Comparison of ENCODE assay signal across 17 mouse cellular contexts in genomic region chr5:23762531-23762930, GRCm38 (mm10).
"Had no signal": no experiment of that assay in that cellular context is flagged by ENCODE, and none has a peak within 500 bp of the region (broad histone marks: within the 10 kb centered on the region; RNA-seq: fewer than 3 reads in every experiment).

No protein-coding gene starts in this region.

- DNase-seq: retina, postnatal 1 day; right cerebral cortex, adult 18-20 months; right cerebral cortex, postnatal 14 days; right cerebral cortex, postnatal 25 days; right cerebral cortex, postnatal 4 days; spleen, adult 18-20 months; thymus, adult 18-20 months; thymus, adult 2 months; thymus, postnatal 14 days; thymus, postnatal 25 days; thymus, postnatal 36 days; thymus, postnatal 4 days had no signal

- H3K4me3 ChIP-seq: neural tube, embryonic 12.5 days; neural tube, embryonic 13.5 days; neural tube, embryonic 15.5 days; stomach, embryonic 15.5 days had no signal

- H3K27ac ChIP-seq: neural tube, embryonic 12.5 days; neural tube, embryonic 13.5 days; neural tube, embryonic 15.5 days; stomach, embryonic 15.5 days; stomach, postnatal 0 days had no signal
